Mouse (Mus musculus) midbrain, embryonic 15.5 days (tissue): ENCODE results near the gene Hoxd8. TPM values are rescaled to one million over a fixed set of nuclear protein-coding genes. Genes with fewer than 3 reads are reported as not detected.
A peak's percentile ranks its signal among the peaks of the same experiment; 100 is the strongest.

Source experiments
- ATAC-seq: fragments of 200-750 bp; cut with Nextera tagmentation; replicated peaks from 2 replicates; pipeline ENCODE4 v1.8.0; 2017; ENCODE audit warnings: moderate TSS enrichment
- H3K27ac ChIP-seq: fragments of 300-500 bp; sonication (generic); 2 replicates; pipeline ENCODE4 v1.5.1; 2015; ENCODE audit warnings: mild to moderate bottlenecking, inconsistent platforms
- H3K27me3 ChIP-seq: fragments of 300-500 bp; sonication (generic); replicated peaks from 2 replicates; pipeline ENCODE4 v1.6.1; 2015; ENCODE audit warnings: inconsistent platforms
- H3K36me3 ChIP-seq: fragments of 300-500 bp; sonication (generic); replicated peaks from 2 replicates; pipeline ENCODE4 v1.6.1; 2015; ENCODE audit warnings: inconsistent platforms
- H3K4me1 ChIP-seq: fragments of 300-500 bp; sonication (generic); 2 replicates; pipeline ENCODE4 v1.6.1; 2015; ENCODE audit warnings: inconsistent platforms
- H3K4me2 ChIP-seq: fragments of 300-500 bp; sonication (generic); 2 replicates; pipeline ENCODE4 v1.6.1; 2015; ENCODE audit warnings: inconsistent platforms, mild to moderate bottlenecking, moderate library complexity
- H3K4me3 ChIP-seq: fragments of 300-500 bp; sonication (generic); 2 replicates; pipeline ENCODE4 v1.5.1; 2015; ENCODE audit warnings: mild to moderate bottlenecking, inconsistent platforms
- H3K9ac ChIP-seq: fragments of 300-500 bp; sonication (generic); 2 replicates; pipeline ENCODE4 v1.6.1; 2015; ENCODE audit warnings: mild to moderate bottlenecking, inconsistent platforms
- H3K9me3 ChIP-seq: fragments of 300-500 bp; sonication (generic); 2 replicates; pipeline ENCODE4 v1.6.1; 2016; ENCODE audit warnings: inconsistent platforms
- WGBS: fragments of 180-500 bp; shearing (Covaris S2); methylation state at CpG from one replicate; pipeline ENCODE4 v1.1.7; 2015; ENCODE audit warnings: mixed read lengths; 5-methylcytosine and 5-hydroxymethylcytosine counted together
- microRNA counts: library from miRNA; unstranded; fragments of <30 nt; microRNA quantifications from one replicate; lab custom pipeline; 2016
- microRNA-seq: library from miRNA; unstranded; fragments of <30 nt; microRNA quantifications from one replicate; pipeline ENCODE4, GENCODE M21; 2016
- polyA plus RNA-seq: library from polyadenylated mRNA; unstranded; fragments of >200 nt; fragmentation: Nextera tagmentation; extraction: Ambion mirVana; gene quantifications from 2 replicates; pipeline ENCODE4 v1.2.1, GENCODE M21; 2015

Hoxd8 gene
- polyA plus RNA-seq, 1 experiment from 2014 or later = 0.10 TPM

DNA sequence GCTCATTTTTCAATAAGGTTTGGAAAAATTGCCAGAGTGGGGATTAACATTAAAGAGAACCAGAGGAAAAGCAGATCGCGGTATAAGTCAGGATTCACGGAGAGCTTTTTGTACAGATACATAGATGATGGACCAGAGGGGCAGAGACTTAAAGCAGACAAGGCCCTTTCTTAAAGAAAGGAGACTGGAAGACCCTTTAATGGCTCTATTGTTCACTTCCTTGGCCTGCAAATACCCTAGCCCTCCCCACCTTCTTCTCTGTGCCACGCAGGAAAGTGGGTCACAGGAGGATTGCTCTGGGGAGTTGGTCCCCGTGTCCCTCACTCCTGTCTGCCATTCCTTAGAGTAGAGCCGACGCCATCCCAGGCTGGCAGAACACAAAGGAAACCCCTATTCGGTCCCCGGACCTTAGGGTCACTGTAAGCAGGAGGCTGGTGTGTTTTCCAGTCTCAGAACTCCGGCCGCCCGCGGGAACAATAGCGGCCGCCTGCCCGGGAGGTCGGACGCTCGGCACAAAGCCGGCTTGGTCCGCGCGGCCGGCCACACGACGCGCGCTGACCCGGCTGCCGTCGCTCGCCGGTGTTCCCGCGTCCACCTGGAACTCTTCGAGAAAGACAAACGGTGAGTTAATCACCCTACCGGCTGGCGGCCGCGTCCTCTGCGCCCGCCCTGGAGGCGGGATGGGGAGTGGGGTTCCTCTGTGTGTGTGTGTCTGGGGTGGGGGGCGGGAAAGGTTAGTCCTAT, 48.2 kb downstream of the Hoxd8 start:
- Histone ChIP-seq H3K27ac (no peak overlapping the region), H3K4me3 (peak overlapping the region; percentile 17), H3K27me3 (peaks cover 89% of the 10 kb centered on the region), H3K9ac (no peak overlapping the region), H3K36me3 (no peaks in the 10 kb centered on the region), H3K4me2 (peak overlapping the region; percentile 25), H3K4me1 (peaks cover 17% of the 10 kb centered on the region), H3K9me3 (no peaks in the 10 kb centered on the region)
- no peak for ATAC-seq
- under 1% methylated on average over 45 of the region's 45 CpGs for WGBS

GRCm38 (mm10) chr2:74753175-74753523, 48.7 kb downstream of the Hoxd8 start:
- ATAC-seq = no peak
- H3K9me3 ChIP-seq = no peaks in the 10 kb centered on the region
- H3K36me3 ChIP-seq = no peaks in the 10 kb centered on the region
- no peak overlapping the region for H3K9ac ChIP-seq
- peak overlapping the region; percentile 17 for H3K4me3 ChIP-seq
- no peak overlapping the region for H3K27ac ChIP-seq
- H3K4me2 ChIP-seq = peak overlapping the region; percentile 25
- peaks cover 17% of the 10 kb centered on the region for H3K4me1 ChIP-seq
- H3K27me3 ChIP-seq = peaks cover 93% of the 10 kb centered on the region
- under 1% methylated on average over 25 of the region's 25 CpGs for WGBS

DNA sequence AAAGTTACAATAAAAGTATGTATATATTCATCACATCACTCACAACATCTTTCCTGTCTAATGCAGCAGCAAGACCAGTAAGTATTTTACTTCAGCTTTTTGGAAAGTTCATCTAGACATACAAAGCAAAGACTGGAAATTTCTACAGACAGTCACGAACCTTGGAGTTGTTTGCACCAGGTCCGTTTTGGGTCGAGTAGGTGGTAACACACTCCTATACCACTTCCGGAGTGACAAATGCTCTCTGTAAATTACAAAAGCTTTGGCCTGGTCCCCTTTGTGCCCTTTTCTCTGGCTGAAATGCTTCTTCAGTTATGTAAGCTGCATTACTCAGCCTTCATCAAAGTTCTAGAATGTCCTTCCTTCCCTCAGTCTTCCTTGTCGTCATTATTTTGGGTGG, 49.3 kb downstream of the Hoxd8 start:
- H3K9ac ChIP-seq = no peak overlapping the region
- 16% methylated on average over 5 of the region's 5 CpGs for WGBS
- H3K9me3 ChIP-seq = no peaks in the 10 kb centered on the region
- no peak for ATAC-seq
- H3K27ac ChIP-seq = no peak overlapping the region
- no peak overlapping the region for H3K4me2 ChIP-seq
- H3K4me1 ChIP-seq = peaks cover 17% of the 10 kb centered on the region
- H3K4me3 ChIP-seq = no peak overlapping the region
- H3K36me3 ChIP-seq = no peaks in the 10 kb centered on the region
- peaks cover 93% of the 10 kb centered on the region for H3K27me3 ChIP-seq

MicroRNA genes within 50 kb of the gene (microRNA counts, 519-probe panel; counts per million panel counts)
- 1,122 counts per million, percentile 2 among the panel's probes with 10 or more counts for microRNA mmu-miR-10b (lab: Ali Mortazavi, UCI)

Small RNAs within 50 kb of the gene (microRNA-seq; reads per million reads assigned to microRNA genes)
- gene Gm44463 = not detected
- gene Mir10b = 563 reads per million, percentile 74 among the genes with 10 or more reads in this experiment

Other genes with a start within 250 kb of the Hoxd8 start
- 43.4 and 49.4 TPM in 2 replicates for gene Lnpk, start 125.2 kb upstream of the Hoxd8 start, polyA plus RNA-seq
- 0.31 and 0.52 TPM in 2 replicates for gene Evx2, start 45.1 kb upstream of the Hoxd8 start, polyA plus RNA-seq
- gene Hoxd13, start 36.3 kb upstream of the Hoxd8 start, polyA plus RNA-seq = 0.06 TPM in 1 of 2 replicates, not detected in the other
- not detected in 2 replicates for gene Hoxd12, start 29.6 kb upstream of the Hoxd8 start, polyA plus RNA-seq
- gene Hoxd11, start 25.1 kb upstream of the Hoxd8 start, polyA plus RNA-seq = not detected in 2 replicates
- gene Hoxd10, start 12.7 kb upstream of the Hoxd8 start, polyA plus RNA-seq = not detected in 2 replicates
- gene Hoxd9, start 6.9 kb upstream of the Hoxd8 start, polyA plus RNA-seq = not detected in 2 replicates
- 0.09 and 0.21 TPM in 2 replicates for gene Hoxd3, start 7.3 kb downstream of the Hoxd8 start, polyA plus RNA-seq
- not detected in 2 replicates for gene Hoxd4, start 7.3 kb downstream of the Hoxd8 start, polyA plus RNA-seq
- gene Gm28230, start 22.1 kb downstream of the Hoxd8 start, polyA plus RNA-seq = not detected in 2 replicates
- gene Hoxd1, start 58.4 kb downstream of the Hoxd8 start, polyA plus RNA-seq = not detected in 2 replicates
- 139 and 154 TPM in 2 replicates for gene Mtx2, start 121.2 kb downstream of the Hoxd8 start, polyA plus RNA-seq